Mouse (Mus musculus): ENCODE measurements around the gene Atp8b5. TPM values are rescaled to one million over a fixed set of nuclear protein-coding genes. Genes with fewer than 3 reads are reported as not detected.

Atp8b5 gene
- total and polyA plus RNA-seq, 2 experiments from 2014 or later = 0.44 to 2.4 TPM

GRCm38 (mm10) chr4:43259435-43259834 lies 7.5 kb upstream of the Atp8b5 start:
- H3K4me1 ChIP-seq (ENCODE audit: insufficient read depth, low read length) = no peaks in the 10 kb centered on the region
- ATAC-seq (no peak), DNase-seq (ENCODE audit: low spot score) (no peak)
- H3K36me3 ChIP-seq (ENCODE audit: insufficient read depth, low read length) = peaks cover 19% of the 10 kb centered on the region
- no peak overlapping the region for H3K27ac ChIP-seq
- 70% methylated on average over 3 of the region's 3 CpGs for WGBS
- no peaks in the 10 kb centered on the region for H3K27me3 ChIP-seq (ENCODE audit: insufficient read depth, low read length)
- no peak overlapping the region for H3K9ac ChIP-seq (replicated peaks; ENCODE audit: low read length)
- H3K4me2 ChIP-seq (ENCODE audit: low read depth, low read length) = no peak overlapping the region
- H3K4me3 ChIP-seq (ENCODE audit: low read length) = no peak overlapping the region
- no peaks in the 10 kb centered on the region for H3K9me3 ChIP-seq (ENCODE audit: low read length)
- no peak for TF ChIP-seq CTCF (IDR thresholded peaks at IDR 0.05; ENCODE audit: low read depth)

- no peak for TF ChIP-seq CTCF (IDR thresholded peaks at IDR 0.05; ENCODE audit: low read depth)
- no peak overlapping the region for H3K4me3 ChIP-seq (ENCODE audit: low read length)
- H3K27me3 ChIP-seq (ENCODE audit: insufficient read depth, low read length) = no peaks in the 10 kb centered on the region
- no peak for DNase-seq (ENCODE audit: low spot score)
- H3K9me3 ChIP-seq (ENCODE audit: low read length) = no peaks in the 10 kb centered on the region
- no peaks in the 10 kb centered on the region for H3K4me1 ChIP-seq (ENCODE audit: insufficient read depth, low read length)
- ATAC-seq = no peak
- no peak overlapping the region for H3K4me2 ChIP-seq (ENCODE audit: low read depth, low read length)
- WGBS = 65% methylated on average over 5 of the region's 5 CpGs
- peaks cover 16% of the 10 kb centered on the region for H3K36me3 ChIP-seq (ENCODE audit: insufficient read depth, low read length)
- no peak overlapping the region for H3K9ac ChIP-seq (replicated peaks; ENCODE audit: low read length)
- H3K27ac ChIP-seq = no peak overlapping the region
These were observed 6.9 kb upstream of the Atp8b5 start for GRCm38 (mm10) chr4:43260096-43260495.

GRCm38 (mm10) chr4:43262821-43263220 lies 4.1 kb upstream of the Atp8b5 start:
- no peak overlapping the region for H3K4me2 ChIP-seq (ENCODE audit: low read depth, low read length)
- no peaks in the 10 kb centered on the region for H3K4me1 ChIP-seq (ENCODE audit: insufficient read depth, low read length)
- DNase-seq (ENCODE audit: low spot score) (no peak), ATAC-seq (no peak)
- no peak overlapping the region for H3K4me3 ChIP-seq (ENCODE audit: low read length)
- H3K27me3 ChIP-seq (ENCODE audit: insufficient read depth, low read length) = no peaks in the 10 kb centered on the region
- 96% methylated on average over 6 of the region's 6 CpGs for WGBS
- no peak overlapping the region for H3K9ac ChIP-seq (replicated peaks; ENCODE audit: low read length)
- H3K9me3 ChIP-seq (ENCODE audit: low read length) = no peaks in the 10 kb centered on the region
- H3K36me3 ChIP-seq (ENCODE audit: insufficient read depth, low read length) = peaks cover 6% of the 10 kb centered on the region; the same call in 1 of the 2 replicates
- no peak overlapping the region for H3K27ac ChIP-seq
- no peak for TF ChIP-seq CTCF (IDR thresholded peaks at IDR 0.05; ENCODE audit: low read depth)

DNA sequence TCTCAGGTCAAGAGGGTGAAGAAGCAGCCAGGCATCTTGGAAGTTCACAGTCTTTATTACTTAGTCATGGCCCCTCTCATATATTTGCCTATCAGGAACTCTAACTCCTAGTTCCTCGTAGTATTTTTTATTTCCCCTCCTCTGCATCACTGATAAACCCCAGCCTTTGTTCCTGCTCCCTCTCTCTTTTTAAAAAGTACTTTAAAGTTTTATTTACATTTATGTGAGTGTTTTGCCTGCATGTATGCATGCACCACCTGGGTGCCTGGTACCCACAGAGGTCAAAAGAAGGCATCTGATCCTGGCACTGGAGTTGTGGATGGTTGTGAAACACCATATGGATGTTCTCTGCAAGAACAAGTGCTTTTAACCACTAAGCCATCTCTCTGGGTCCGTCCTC lies 813 bp upstream of the Atp8b5 start:
- no peaks in the 10 kb centered on the region for H3K9me3 ChIP-seq (ENCODE audit: low read length)
- DNase-seq (ENCODE audit: low spot score) (no peak), ATAC-seq (no peak)
- no peaks in the 10 kb centered on the region for H3K4me1 ChIP-seq (ENCODE audit: insufficient read depth, low read length)
- no peaks in the 10 kb centered on the region for H3K27me3 ChIP-seq (ENCODE audit: insufficient read depth, low read length)
- 44% methylated on average over 2 of the region's 2 CpGs for WGBS
- no peaks in the 10 kb centered on the region for H3K36me3 ChIP-seq (ENCODE audit: insufficient read depth, low read length)
- no peak overlapping the region for H3K27ac ChIP-seq
- H3K4me3 ChIP-seq (ENCODE audit: low read length) = no peak overlapping the region
- no peak overlapping the region for H3K4me2 ChIP-seq (ENCODE audit: low read depth, low read length)
- TF ChIP-seq CTCF (IDR thresholded peaks at IDR 0.05; ENCODE audit: low read depth) = no peak
- H3K9ac ChIP-seq (replicated peaks; ENCODE audit: low read length) = no peak overlapping the region

DNA sequence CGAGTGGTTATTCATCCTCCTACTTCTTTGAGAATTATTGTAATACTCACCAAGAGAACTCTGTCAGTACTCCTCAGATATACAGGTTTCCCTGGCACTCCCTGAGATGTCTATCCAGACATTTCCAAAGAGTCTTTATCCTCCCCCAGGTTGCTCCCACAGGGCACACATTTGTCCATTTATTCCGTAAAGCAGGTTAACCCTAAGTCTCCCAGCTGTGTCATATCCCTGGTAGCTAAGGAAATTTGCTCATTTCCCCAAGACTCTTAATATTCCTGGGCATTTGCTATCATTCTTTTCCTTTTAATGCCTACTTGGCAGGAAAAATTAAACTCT lies 332 bp downstream of the Atp8b5 start:
- ATAC-seq = peak; percentile 54
- H3K4me3 ChIP-seq (ENCODE audit: low read length) = peak overlapping the region; percentile 40
- WGBS = 6% methylated on average over 2 of the region's 2 CpGs
- H3K27ac ChIP-seq = 0 out of 2 replicates have a peak overlapping the region, but pooled peaks have one; percentile 62
- no peak for DNase-seq (ENCODE audit: low spot score)
- no peaks in the 10 kb centered on the region for H3K27me3 ChIP-seq (ENCODE audit: insufficient read depth, low read length)
- peak overlapping the region; percentile 49; the same call in 1 of the 2 replicates for H3K9ac ChIP-seq (replicated peaks; ENCODE audit: low read length)
- peak overlapping the region; percentile 64 for H3K4me2 ChIP-seq (ENCODE audit: low read depth, low read length)
- H3K36me3 ChIP-seq (ENCODE audit: insufficient read depth, low read length) = no peaks in the 10 kb centered on the region
- TF ChIP-seq CTCF (IDR thresholded peaks at IDR 0.05; ENCODE audit: low read depth) = no peak
- no peaks in the 10 kb centered on the region for H3K9me3 ChIP-seq (ENCODE audit: low read length)
- H3K4me1 ChIP-seq (ENCODE audit: insufficient read depth, low read length) = no peaks in the 10 kb centered on the region

DNA sequence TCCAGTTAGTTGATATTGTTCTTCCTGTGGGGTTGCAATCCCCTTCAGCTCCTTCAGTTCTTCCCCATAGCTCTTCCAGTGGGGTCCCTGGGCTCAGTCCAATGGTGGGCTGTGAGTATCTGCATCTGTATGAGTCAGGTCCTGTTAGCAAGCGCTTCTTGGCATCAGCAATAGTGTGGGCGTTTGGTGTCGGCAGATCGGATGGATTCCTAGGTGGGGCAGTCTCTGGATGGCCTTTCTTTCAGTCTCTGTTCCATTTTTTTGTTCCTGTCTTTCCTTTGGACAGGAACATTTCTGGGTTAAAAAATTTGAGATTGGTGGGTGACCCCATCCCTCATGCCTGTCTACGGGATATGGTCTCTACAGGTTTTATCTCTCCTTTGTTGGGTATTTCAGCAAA lies 18.5 kb downstream of the Atp8b5 start:
- H3K27me3 ChIP-seq (ENCODE audit: insufficient read depth, low read length) = no peaks in the 10 kb centered on the region
- 90% methylated on average over 5 of the region's 5 CpGs for WGBS
- H3K36me3 ChIP-seq (ENCODE audit: insufficient read depth, low read length) = no peaks in the 10 kb centered on the region
- ATAC-seq (no peak), DNase-seq (ENCODE audit: low spot score) (no peak)
- H3K4me3 ChIP-seq (ENCODE audit: low read length) = no peak overlapping the region
- H3K9me3 ChIP-seq (ENCODE audit: low read length) = no peaks in the 10 kb centered on the region
- no peaks in the 10 kb centered on the region for H3K4me1 ChIP-seq (ENCODE audit: insufficient read depth, low read length)
- no peak for TF ChIP-seq CTCF (IDR thresholded peaks at IDR 0.05; ENCODE audit: low read depth)
- H3K9ac ChIP-seq (replicated peaks; ENCODE audit: low read length) = no peak overlapping the region
- no peak overlapping the region for H3K4me2 ChIP-seq (ENCODE audit: low read depth, low read length)
- no peak overlapping the region for H3K27ac ChIP-seq

DNA sequence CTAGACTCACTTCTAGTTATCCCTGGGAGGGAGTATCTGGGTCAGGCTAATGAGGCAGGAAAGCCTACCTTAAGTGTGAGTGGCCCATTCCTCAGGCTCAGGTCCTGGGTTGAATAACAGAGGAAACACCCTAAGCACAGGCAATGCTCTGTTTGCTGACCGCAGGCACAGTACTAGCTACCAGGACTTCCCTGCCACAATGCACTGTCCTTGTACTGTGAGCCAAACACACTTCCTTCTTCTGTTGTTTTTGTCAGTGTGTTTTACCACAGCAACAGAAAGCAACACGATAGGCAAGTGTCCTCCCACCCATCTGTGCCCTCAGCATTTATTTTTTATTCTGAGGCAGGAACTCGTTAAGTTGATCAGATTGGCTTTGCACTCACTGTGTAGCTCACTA lies 20.3 kb downstream of the Atp8b5 start:
- 74% methylated on average over 3 of the region's 3 CpGs for WGBS
- TF ChIP-seq CTCF (IDR thresholded peaks at IDR 0.05; ENCODE audit: low read depth) = no peak
- no peak overlapping the region for H3K4me3 ChIP-seq (ENCODE audit: low read length)
- no peak overlapping the region for H3K9ac ChIP-seq (replicated peaks; ENCODE audit: low read length)
- H3K27me3 ChIP-seq (ENCODE audit: insufficient read depth, low read length) = no peaks in the 10 kb centered on the region
- no peak for DNase-seq (ENCODE audit: low spot score)
- H3K27ac ChIP-seq = no peak overlapping the region
- H3K36me3 ChIP-seq (ENCODE audit: insufficient read depth, low read length) = no peaks in the 10 kb centered on the region
- no peaks in the 10 kb centered on the region for H3K9me3 ChIP-seq (ENCODE audit: low read length)
- H3K4me1 ChIP-seq (ENCODE audit: insufficient read depth, low read length) = no peaks in the 10 kb centered on the region
- no peak for ATAC-seq
- no peak overlapping the region for H3K4me2 ChIP-seq (ENCODE audit: low read depth, low read length)
